Mouse (Mus musculus) brain, adult 2 months (tissue): Measurements from ENCODE around the gene Pitpna.
"Not testable (repeated sequence)": the region's sequence is repeated elsewhere in the genome, so short reads cannot be mapped to it uniquely, and the experiment has no call there.

Experiments
- DNase-seq: peaks from one replicate; pipeline ENCODE4 v3.0.0; 2011; ENCODE audit warnings: low read depth, low spot score

Pitpna gene

DNA sequence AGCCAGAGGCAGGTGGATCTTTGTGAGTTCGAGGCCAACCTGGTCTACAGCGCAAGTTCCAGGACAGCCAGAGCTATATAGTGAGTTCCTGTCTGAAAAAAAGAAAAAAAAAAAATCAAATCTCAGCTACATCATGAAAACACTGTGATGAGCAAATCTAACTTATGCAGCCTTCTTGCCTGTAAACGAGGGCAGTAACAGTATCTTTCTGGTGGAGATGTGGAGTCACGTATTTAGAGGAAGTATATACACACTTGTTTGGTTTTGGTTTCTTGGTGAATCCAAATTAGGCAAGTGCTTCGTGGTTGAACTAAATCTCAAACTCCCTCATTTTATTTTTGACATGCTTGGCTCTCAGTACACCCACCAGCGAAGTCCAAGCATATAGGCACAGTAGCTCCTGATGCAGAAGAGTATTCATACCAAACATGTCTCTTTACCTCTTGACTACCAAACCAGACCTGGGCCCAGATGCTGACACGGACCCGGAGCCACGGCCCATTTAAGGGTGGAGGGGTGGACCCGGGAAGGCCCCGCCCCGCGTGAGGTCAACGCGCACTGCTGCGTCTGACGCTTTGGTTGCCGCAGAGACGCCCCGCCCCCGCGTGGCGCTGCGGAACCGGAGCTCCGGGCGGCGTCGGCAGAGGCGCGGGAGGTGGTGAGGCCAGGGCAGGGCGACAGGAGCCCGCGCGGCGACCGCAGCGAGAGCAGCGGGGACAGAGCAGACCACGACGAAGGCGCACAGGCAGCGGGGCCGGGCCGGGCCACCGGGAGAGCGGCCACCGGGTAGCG is at the start of gene Pitpna:
Gene Pitpna (plus strand): TSS at position 605 of the 792 bp plus-strand sequence.
- DNase-seq: peak; percentile 98

DNA sequence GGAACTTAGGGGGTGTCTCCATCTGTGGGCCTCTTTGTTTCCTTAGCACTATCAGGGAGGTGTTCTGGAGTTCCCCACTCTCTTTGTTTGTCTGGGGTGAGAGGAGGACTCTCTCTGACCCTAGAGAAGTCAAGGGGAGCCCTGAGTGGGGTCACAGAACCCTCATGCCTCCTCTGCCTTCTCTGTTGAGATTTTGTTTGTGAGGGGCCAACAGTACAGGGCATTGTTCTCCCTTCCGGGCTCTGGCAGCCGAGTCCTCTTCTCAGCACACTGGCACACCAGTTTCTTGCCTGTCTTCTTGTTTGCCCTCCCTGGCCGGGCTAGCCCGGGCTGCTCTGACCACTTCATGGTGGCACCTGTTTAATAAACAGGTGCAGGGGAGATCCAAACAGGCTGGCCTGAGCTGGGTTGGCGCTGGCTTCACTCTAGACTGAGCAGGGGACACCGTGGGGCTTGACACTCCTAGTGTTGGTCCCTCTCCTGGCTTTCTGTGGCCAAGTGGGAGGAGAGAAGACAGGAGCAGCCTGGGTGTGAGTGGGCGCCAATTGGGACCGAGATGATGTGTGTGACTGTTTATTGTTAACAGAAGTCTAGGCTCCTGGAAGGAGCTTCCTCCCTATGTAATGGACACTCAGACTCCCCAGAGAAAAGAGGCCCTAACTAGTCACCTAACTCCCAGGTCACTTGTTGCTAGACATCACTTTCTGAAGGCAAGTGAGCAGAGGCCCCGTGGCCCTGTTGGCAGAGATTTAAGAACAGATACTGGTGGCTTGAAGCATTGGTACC is 49.5 kb upstream of the Pitpna start:
- DNase-seq: peak; percentile 58

DNA sequence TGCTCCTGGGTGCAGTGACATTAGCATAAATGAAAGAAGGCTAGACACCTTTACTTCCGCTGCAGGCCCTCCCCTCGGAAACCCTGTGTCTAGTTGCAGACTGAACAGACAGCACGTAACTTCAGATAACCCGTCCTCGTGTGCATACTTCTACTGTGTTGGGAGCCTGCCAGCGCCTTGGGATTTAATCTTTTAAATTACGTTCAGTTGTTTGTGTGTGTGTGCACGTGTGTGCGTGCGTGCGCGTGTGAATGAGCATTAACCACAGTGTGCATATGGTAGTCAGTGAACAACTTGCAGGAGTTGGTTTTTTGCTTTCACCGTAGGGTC is 49.0 kb upstream of the Pitpna start:
- DNase-seq: no peak

DNA sequence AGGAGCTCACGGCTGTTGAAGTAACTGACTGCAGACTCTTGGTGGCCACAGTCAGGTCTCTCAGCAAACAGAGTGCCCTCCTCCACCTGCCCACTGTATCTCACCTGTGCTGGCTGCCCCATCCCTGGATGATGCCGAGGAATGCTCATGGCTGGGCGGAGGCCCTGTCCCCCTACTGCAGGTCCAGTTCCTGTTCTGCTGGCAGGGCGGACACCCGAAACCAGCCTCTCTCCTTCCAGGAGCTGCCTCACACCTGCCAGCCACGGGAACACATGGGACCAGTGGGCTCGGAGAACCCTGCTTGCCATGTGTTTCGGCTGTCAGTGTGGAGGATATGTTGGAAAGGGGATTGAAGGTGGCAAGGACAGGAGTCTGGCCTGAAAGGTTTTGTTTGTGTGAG is 47.7 kb upstream of the Pitpna start:
- DNase-seq: no peak

DNA sequence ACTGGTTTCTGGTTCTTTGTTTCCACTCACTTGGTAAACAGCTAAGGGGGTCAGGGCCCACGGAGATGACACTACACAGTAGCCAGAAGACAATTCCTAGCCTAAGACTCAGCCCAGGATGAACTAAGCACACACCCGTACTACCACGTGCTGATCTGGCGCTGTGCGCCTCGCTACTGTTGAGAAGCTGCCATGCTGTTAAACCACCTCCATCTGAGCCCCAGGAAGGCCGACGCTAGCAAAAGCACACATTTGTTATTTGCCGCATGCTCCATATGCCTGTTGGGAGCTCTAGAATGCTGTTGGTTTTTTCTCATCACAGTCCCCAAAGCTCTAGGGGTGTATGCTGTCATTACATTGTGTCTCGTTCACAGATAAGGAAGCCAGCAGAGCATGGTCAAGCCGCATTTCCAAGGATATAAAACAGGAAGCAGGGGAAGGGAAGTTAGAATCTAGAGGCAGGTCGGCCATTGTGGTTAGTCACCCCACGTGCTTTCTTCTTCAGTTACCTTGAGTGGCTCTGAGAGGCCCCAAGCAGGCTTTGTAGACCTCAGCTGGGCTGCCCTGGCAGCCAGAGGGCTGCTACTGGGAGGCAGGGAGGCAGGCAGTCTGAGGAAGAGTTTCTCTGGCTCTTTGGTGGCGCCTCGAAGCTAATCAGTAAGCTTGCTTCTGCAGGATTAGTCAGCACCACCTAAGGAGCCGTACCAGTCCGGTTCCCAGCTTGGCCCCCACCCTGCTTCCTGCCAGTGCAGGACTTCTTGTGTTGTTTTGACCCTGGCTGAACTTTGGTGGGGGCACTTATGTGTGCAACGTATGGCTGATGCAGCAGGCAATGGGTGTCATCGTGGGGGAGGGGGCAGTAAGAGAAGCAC is 47.0 kb upstream of the Pitpna start:
- peak; percentile 79 for DNase-seq

DNA sequence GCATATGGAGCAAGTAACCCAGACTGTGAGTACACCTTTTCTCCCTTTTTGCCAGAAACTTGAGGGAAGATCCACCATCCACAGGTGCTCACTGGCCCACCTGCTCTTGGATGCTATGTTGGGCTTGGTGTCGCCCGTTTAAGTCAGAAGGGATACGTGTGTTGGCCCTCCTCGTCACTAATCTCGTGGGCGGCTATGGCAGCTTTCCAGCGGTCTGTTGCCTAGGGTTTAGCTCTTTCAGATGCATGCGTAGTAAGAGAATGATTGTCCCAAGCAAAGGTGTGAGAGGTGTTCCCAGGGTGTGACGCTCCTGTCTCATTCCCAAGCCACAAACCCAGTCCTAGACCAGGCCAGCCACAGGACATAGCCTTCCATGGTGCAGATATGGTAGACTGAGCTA is 43.2 kb upstream of the Pitpna start:
- peak; percentile 62 for DNase-seq

DNA sequence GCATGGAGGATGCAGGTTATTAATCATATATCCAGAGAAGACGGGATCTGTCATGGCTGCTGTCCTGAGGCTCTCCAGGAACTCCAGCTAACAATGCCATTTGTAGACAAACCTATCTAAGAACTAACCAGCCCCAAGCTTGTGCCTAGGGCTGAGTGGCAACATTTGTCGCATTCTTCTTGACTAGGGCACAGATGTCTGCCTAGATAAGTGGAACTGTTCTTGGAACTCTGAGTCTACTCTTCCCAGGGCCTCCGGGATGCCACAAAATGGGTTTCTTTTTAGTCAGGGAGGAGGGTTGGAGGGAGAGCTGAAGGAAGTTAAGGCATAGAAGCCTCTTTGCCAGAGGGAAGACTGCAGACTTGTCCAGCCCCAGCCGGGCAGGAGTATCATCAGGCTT is 41.8 kb upstream of the Pitpna start:
- no peak for DNase-seq

DNA sequence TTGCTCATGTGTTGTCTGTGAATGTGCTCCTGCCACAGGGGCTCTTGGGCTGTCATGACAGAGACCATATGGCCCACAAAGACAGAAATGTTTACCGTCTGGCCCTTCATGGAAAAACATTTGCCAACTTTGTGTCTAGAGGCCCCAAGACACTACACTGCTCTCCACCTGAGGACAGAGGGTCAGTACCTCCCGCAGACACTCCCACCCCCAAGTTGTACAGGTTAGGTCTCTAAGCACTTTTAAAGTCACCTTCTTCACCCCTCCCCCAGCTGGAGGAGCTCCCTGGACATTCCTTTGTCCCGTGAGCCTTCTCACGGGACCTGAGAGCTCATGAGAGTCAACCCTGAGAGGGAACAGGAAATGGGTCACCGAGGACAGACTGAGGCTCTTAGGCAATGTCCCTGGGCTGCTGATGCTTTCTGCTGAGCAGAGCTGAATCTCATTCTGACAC is 38.2 kb upstream of the Pitpna start:
- DNase-seq: peak; percentile 71

DNA sequence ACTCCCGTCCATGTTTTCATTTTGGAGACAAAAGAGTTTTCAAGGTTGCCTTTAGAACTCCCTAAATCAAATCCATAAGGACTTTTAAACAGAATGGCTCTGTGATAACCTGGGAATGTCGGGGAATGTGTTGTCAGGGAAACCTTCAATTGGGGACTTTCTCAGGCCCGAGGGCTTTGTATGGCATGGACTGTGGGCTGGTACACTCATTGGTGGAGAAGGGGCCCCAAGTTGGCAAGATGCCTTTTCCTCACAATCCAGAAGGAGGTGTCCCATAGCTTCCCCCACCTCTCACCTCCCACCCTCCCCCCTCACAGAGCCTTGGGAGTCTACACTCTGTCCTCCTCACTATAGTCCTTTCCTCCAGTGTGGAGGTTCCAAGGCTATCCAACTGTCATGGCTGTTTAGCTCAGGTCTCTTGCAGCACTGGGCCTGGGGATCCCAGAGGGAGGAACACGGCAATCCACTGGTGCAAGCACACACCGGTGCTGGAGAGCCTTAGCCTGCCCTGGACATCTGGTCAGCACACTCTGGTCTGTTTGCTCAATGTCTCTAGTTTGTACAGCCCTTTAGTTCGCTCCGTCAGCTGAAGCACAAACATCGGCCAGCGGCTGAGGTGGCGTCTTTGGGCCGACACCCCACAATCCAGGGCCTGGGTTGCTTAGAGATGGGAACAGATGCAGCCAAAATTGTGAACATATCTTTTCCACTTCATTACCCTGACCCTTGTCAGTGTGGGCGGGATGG is 37.5 kb upstream of the Pitpna start:
- DNase-seq: no peak

DNA sequence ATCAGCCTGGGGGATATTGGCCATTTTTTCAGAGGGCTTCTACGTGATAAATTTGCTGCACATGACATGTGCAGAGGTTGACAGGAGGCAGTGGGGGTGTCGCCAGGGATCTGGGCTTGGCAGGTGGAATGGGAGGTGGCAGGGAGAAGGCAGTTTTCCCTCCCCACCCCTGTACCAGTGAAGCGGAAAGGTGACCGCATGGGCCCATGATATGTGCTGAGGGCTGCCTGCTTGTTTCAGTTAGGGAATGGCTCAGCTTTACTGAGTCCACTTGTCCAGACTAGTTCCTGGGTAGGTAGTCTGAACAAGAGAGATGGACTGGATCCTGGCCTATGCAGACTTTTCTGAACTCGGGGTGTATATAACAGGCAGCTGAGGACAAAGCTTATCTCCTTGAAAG is 36.6 kb upstream of the Pitpna start:
- no peak for DNase-seq

DNA sequence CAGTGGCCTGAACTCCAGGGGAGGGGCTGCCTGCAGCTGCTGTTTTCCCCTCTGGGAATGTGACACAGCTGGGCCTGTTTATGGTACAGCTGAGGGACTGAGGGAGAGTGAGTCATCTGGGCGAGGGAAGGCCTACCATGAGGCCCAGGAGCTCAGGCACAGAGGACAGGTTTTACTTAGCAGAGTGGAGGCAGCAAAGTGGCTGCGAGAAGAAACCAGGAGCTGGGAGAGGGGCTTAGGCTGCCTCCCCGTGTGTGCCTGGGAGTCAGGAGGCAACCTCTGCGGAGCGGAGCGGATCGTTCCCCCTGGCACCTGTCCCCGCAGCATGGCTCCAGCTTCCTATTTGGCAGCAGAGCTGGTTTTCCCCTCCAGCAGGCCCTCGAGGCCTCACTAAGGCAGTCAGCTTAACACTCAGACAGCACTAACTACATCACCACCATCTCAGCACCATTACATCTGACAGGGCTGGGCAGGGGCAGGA is 35.9 kb upstream of the Pitpna start:
- peak; percentile 86 for DNase-seq

DNA sequence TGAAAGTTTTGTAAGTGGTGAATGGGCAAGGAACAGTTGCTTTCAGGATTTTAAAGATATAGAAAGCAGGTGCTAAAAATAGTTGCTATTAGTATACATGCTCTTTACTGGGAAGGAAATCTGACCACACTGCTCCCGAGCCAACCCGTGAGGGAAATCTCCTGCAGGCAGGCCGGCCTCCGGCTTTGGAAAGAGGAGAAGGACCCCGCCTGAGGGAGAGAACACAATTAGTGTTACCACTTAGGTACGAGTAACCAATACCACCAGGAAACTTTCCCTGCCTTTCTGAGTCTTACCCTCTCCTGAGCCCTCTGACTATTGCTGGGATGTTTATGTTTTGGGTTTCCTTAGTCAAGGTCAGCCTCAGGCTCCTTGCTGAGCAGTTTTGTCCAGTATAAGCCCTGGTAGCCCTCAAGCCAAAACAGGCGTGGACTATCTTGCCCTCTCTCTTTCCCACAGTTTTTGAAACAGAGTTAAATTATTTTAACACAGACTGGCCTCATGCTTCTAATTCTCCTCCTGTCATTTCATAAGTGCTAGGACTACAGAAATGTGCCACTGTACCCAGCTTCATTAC is 34.9 kb upstream of the Pitpna start:
- no peak for DNase-seq

DNA sequence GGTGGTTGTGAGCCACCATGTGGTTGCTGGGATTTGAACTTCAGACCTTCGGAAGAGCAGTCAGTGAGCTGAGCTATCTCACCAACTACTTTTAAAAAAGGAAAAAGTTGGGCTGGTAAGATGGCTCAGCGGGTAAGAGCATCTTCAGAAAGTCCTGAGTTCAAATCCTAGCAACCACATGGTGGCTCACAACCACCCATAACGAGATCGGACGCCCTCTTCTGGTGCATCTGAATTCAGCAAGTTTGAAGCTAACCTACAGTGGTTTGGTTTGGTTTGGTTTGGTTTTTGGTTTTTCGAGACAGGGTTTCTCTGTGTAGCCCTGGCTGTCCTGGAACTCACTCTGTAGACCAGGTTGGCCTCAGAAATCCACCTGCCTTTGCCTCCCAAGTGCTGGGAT is 31.9 kb upstream of the Pitpna start:
- not testable (repeated sequence) for DNase-seq

DNA sequence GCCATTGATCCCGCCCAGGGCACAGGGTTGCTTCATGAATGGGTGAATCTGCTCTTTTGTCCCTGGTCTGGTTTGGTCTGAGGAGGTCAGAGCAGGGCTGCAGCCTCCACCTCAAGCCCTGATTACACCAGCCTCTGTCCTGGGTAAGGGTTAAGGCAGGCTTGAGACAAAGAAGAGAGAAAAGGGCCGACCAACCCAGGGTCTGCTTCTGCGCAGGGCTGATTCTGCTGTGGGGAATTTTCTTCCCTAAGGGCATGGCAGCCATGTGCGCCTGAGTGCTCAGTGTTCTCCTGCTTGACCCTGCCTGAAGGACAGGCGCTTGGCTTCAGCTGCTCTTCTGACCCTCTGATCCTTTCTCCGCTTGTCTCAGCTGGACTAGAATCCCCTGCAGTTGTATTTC is 30.8 kb upstream of the Pitpna start:
- DNase-seq: no peak

DNA sequence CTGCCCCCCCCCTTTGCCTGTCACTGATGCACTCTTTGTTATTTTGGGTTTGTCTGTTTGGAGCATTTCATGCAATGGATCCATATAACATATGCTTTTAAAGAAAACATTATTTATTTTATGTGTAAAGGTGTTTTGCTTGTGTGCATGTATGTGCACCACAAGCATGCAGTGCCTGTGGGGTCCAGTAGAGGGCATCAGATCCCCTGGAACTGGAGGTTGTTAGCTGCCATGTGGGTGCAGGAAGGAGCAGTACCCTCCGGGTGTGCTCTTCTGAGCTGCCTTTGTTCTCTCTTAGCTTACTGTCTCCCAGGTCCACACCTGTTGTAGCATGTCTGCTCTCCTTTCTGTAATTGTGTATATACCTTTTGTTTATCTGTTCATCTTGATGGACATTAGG is 29.8 kb upstream of the Pitpna start:
- no peak for DNase-seq

DNA sequence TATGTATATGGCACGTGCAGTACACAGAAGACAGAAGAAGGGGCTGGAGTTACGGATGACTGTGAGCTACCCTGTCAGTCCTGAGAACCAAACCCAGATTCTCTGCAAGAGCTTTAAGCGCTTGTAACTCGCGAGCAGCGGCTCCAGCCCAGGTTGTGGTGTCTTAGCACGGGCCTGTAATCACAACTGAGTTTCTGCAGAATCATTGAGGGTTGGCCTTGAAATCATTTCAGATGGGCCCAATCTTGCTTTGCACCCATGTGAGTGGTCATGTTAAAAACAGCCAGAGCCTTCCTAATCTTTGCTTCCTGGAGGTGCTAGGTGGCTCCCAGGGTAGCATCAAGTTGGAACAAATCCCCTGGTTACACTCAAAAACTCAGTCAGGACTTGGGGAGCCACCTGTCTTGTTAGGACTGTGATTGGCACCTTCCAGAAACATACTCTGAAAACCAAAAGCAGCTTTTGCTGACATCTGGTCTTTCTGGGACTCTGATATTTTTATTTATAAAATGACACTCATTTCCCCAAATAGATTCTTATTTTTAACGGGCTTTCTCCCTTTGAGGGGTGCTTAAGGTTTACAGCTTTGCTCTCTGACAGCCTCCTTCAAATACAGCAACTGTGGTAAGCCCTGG is 27.9 kb upstream of the Pitpna start:
- peak; percentile 48 for DNase-seq

DNA sequence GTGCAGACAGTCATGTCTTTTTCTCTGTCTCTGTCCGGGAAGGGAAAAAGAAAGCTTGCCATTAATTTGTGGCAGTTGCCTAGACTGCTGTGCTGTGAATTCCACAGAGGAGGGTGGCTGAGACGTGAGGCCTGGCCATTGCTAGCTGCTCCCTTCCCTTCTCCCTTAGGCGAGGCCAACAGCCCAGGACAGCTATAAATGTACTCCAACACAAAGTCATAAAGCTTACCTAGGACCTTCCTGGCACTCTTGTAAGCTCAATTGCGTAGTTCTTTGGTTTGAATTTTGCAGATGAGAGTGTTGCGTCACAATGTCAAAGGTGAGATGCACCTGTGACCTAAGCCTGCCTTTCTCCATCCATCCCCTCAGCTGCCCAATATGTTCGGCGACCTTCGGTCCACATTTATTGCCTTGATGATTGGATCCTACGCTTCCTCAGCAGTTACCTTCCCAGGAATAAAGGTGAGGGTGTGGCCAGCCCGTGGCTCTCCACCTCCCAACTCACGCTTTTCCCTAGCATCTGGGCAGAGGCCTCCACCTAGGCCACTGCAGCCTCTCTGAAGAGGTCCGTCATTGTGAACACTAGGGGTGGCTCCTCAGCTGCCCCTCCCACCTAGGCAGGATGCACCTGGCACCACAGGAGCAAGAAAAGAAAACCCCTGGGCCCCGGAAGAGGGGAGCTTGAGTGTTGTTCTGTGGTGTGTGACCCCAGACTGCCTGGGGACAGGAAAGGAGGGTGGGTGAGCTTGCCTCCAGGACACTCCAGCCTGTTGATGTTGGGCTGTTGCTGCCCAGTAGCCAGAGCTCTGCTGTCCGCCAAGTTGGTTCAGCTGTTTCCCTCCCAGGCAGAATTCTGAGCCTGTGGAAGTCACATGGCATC is 27.1 kb upstream of the Pitpna start:
- DNase-seq: no peak

DNA sequence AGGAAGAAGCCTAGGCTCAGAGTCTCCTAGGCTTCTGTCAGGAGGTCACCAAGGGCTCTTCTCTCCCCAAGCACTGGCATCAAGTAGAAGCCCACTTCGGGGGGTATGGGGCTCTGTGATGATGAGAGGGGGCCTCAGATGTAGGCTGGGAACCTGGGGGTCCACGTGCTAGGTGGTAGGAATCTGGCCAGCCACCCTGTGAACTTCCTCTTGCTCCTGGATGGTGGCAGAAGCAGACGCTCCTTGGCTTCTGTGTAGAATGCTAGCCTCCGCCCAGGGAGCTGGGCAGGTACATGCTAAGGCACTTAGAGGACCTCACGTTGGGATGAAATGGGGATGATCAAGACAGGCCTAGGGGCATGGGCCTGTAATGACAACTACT is 26.5 kb upstream of the Pitpna start:
- DNase-seq: no peak

DNA sequence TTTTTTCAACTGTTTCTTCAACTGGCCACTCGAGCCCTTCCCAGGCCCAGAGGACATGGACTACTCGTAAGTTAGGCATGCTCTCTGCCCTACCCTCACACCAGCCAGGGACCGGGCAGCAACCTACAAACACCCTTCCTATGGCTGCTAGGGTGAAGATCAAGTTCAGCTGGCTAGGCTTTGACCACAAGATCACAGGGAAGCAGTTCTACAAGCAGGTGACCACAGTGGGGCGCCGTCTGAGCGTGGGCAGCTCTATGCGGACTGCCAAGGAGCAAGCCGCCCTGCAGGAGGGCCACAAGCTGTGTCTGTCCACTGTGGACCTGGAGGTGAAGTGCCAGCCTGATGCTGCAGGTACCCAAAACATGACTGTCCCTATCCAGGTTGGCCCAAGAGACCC is 25.1 kb upstream of the Pitpna start:
- peak; percentile 80 for DNase-seq
